Mouse (Mus musculus): ENCODE measurements around the gene Zfp217. TPM values are rescaled to one million over a fixed set of nuclear protein-coding genes. Genes with fewer than 3 reads are reported as not detected.

Gene Zfp217
- polyA plus RNA-seq, 1 experiment from 2014 or later, result 1.7 TPM

DNA sequence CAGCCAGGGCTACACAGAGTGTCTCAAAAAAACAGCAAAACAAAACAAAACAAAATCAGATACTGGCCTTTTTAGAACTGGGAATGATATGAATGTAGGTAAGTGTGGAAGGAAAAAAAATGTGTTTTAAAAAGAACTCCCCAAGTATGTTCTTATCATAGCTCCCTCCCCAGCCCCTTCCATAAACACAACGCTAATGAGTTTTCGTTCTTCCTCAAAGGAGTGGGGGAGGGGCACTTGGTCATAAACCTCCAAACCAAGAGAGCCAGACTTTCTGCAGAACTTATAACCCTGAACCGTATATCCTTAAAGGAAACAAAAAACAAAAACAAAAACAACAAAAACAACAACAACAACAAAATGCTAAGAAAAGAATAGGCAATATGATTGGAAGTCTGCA is 4.0 kb downstream of the Zfp217 start:
- H3K9ac ChIP-seq (ENCODE audit: low read length), result no peak overlapping the region
- ATAC-seq (ENCODE audit: low FRiP score, low TSS enrichment), result no peak
- H3K4me2 ChIP-seq (replicated peaks; ENCODE audit: low read depth), result no peak overlapping the region
- TF ChIP-seq EP300 (optimal IDR thresholded peaks at IDR 0.05) (no peak), CTCF (IDR thresholded peaks at IDR 0.05; ENCODE audit: low read depth) (no peak)
- H3K4me3 ChIP-seq (ENCODE audit: low read depth, low read length), result no peak overlapping the region
- no peak for DNase-seq (ENCODE audit: low spot score)
- no peaks in the 10 kb centered on the region for H3K27me3 ChIP-seq (ENCODE audit: control insufficient read depth, insufficient read depth, low read length)
- H3K36me3 ChIP-seq (ENCODE audit: control insufficient read depth, insufficient read depth, low read length), result no peaks in the 10 kb centered on the region
- WGBS, result 13% methylated on average over 3 of the region's 3 CpGs
- H3K4me1 ChIP-seq (replicated peaks; ENCODE audit: control insufficient read depth, insufficient read depth), result no peaks in the 10 kb centered on the region
- no peak overlapping the region for H3K27ac ChIP-seq (replicated peaks)
- H3K9me3 ChIP-seq (ENCODE audit: control insufficient read depth, low read length), result no peaks in the 10 kb centered on the region

DNA sequence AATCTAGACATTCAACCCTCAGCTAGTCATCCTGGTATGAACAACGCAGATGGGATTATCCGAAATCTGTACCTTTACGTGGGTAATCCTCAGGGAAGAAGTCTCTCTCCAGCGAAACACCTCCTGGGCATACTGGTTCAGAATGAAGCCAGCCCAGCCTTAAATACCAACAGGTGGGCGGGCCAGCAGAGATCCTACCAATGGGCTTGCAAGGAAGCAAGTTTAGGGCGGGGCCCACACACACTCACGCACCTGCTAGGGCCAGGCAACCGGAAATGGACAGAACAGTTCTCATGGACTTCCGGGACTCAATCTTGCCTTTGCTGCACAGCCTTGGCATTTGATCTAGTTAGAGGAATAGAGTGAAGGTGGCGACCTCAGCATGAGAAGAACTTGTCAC is 5.4 kb downstream of the Zfp217 start:
- Histone ChIP-seq H3K36me3 (ENCODE audit: control insufficient read depth, insufficient read depth, low read length) (no peaks in the 10 kb centered on the region), H3K4me2 (replicated peaks; ENCODE audit: low read depth) (no peak overlapping the region), H3K27ac (replicated peaks) (no peak overlapping the region), H3K4me3 (ENCODE audit: low read depth, low read length) (no peak overlapping the region), H3K27me3 (ENCODE audit: control insufficient read depth, insufficient read depth, low read length) (no peaks in the 10 kb centered on the region), H3K9me3 (ENCODE audit: control insufficient read depth, low read length) (no peaks in the 10 kb centered on the region), H3K4me1 (replicated peaks; ENCODE audit: control insufficient read depth, insufficient read depth) (no peaks in the 10 kb centered on the region), H3K9ac (ENCODE audit: low read length) (no peak overlapping the region)
- 92% methylated on average over 10 of the region's 10 CpGs for WGBS
- no peak for TF ChIP-seq EP300 (optimal IDR thresholded peaks at IDR 0.05)
- TF ChIP-seq CTCF (IDR thresholded peaks at IDR 0.05; ENCODE audit: low read depth), result no peak
- DNase-seq (ENCODE audit: low spot score) (peak; percentile 50), ATAC-seq (ENCODE audit: low FRiP score, low TSS enrichment) (peak; percentile 69)

DNA sequence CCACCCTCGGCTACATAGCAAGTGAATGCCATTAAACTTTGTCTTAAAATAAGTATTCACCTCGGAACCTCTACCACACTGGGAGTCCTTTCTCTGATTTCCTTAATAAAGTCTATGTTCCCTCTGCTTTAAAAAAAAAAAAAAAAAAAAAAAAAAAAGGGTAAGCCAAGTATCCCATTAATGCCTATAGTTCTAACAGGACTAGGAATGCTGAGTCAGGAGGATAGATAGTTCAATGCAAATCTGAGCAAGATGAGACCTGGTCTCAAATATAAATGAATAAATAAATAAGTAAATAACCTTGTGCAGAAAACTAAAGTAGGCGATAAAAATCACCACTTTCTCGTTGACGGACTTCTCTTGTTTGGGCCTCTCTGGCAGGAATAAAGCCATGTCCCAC is 6.4 kb downstream of the Zfp217 start:
- no peak for ATAC-seq (ENCODE audit: low FRiP score, low TSS enrichment)
- H3K4me1 ChIP-seq (replicated peaks; ENCODE audit: control insufficient read depth, insufficient read depth), result no peaks in the 10 kb centered on the region
- no peak overlapping the region for H3K4me2 ChIP-seq (replicated peaks; ENCODE audit: low read depth)
- TF ChIP-seq CTCF (IDR thresholded peaks at IDR 0.05; ENCODE audit: low read depth) (no peak), EP300 (optimal IDR thresholded peaks at IDR 0.05) (no peak)
- no peak overlapping the region for H3K27ac ChIP-seq (replicated peaks)
- H3K9ac ChIP-seq (ENCODE audit: low read length), result no peak overlapping the region
- H3K4me3 ChIP-seq (ENCODE audit: low read depth, low read length), result no peak overlapping the region
- H3K27me3 ChIP-seq (ENCODE audit: control insufficient read depth, insufficient read depth, low read length), result no peaks in the 10 kb centered on the region
- H3K9me3 ChIP-seq (ENCODE audit: control insufficient read depth, low read length), result no peaks in the 10 kb centered on the region
- whole genome bisulfite sequencing, result 96% methylated on average over 5 of the region's 5 CpGs
- DNase-seq (ENCODE audit: low spot score), result no peak
- no peaks in the 10 kb centered on the region for H3K36me3 ChIP-seq (ENCODE audit: control insufficient read depth, insufficient read depth, low read length)

DNA sequence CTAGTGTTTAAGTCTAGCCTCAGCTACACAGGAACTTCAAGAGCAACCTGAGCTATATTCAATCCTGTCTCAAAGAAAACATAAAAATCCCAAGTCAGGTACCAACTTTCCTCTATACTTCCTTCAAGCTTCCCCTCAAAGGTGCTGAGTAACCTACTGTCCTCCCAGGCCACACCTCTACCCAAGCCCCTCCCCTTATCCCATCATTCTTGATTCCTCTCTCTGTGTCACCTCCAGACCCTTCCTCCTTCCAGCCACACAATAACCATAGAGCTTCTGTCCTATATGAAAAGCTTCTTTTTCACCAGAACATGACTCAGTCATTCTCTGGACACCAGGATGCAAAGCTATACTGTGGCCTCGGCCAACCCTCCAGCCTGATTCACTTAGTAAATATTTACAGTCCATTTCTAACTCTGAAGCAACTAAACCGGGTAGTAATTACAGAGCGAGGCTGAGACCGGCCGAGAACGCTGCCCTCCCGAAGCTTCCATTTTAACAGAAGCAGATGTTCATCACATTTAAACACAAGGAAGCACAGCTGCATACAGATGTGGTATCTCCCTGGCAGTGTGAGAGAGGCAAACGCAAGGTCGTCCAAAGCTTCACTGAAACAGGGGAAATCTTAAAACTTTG is 8.4 kb downstream of the Zfp217 start:
- H3K9ac ChIP-seq (ENCODE audit: low read length), result no peak overlapping the region
- TF ChIP-seq EP300 (optimal IDR thresholded peaks at IDR 0.05) (no peak), CTCF (IDR thresholded peaks at IDR 0.05; ENCODE audit: low read depth) (no peak)
- H3K4me3 ChIP-seq (ENCODE audit: low read depth, low read length), result no peak overlapping the region
- no peaks in the 10 kb centered on the region for H3K36me3 ChIP-seq (ENCODE audit: control insufficient read depth, insufficient read depth, low read length)
- H3K27me3 ChIP-seq (ENCODE audit: control insufficient read depth, insufficient read depth, low read length), result no peaks in the 10 kb centered on the region
- peak; percentile 69 for DNase-seq (ENCODE audit: low spot score)
- peak; percentile 87 for ATAC-seq (ENCODE audit: low FRiP score, low TSS enrichment)
- 15% methylated on average over 9 of the region's 9 CpGs for WGBS
- H3K4me2 ChIP-seq (replicated peaks; ENCODE audit: low read depth), result no peak overlapping the region
- no peaks in the 10 kb centered on the region for H3K9me3 ChIP-seq (ENCODE audit: control insufficient read depth, low read length)
- peak overlapping the region; percentile 69 for H3K27ac ChIP-seq (replicated peaks)
- no peaks in the 10 kb centered on the region for H3K4me1 ChIP-seq (replicated peaks; ENCODE audit: control insufficient read depth, insufficient read depth)

DNA sequence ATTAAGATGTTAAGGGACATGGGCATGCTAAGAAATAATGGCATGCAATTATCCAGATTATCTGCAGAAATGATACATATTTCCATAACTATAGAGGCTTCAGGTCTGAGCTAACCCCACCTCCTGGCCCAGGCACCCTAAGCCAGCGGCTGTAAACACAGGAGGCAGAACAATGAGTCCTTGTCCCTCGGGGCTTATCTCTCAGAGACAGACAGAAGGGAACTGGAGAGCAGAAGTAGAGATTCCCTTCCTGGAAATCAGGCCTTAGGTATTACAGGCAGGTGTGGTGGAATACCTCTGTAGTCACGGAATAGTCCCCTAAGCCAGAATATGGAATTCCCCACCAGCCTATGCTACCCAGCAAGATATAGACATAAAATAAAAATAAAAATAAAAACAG is 11.0 kb downstream of the Zfp217 start:
- no peaks in the 10 kb centered on the region for H3K4me1 ChIP-seq (replicated peaks; ENCODE audit: control insufficient read depth, insufficient read depth)
- no peak overlapping the region for H3K4me2 ChIP-seq (replicated peaks; ENCODE audit: low read depth)
- H3K9ac ChIP-seq (ENCODE audit: low read length), result no peak overlapping the region
- no peaks in the 10 kb centered on the region for H3K9me3 ChIP-seq (ENCODE audit: control insufficient read depth, low read length)
- H3K27me3 ChIP-seq (ENCODE audit: control insufficient read depth, insufficient read depth, low read length), result no peaks in the 10 kb centered on the region
- no peak overlapping the region for H3K27ac ChIP-seq (replicated peaks)
- DNase-seq (ENCODE audit: low spot score) (no peak), ATAC-seq (ENCODE audit: low FRiP score, low TSS enrichment) (no peak)
- no peak for TF ChIP-seq EP300 (optimal IDR thresholded peaks at IDR 0.05)
- TF ChIP-seq CTCF (IDR thresholded peaks at IDR 0.05; ENCODE audit: low read depth), result no peak
- 59% methylated on average over 3 of the region's 3 CpGs for WGBS
- no peak overlapping the region for H3K4me3 ChIP-seq (ENCODE audit: low read depth, low read length)
- no peaks in the 10 kb centered on the region for H3K36me3 ChIP-seq (ENCODE audit: control insufficient read depth, insufficient read depth, low read length)

DNA sequence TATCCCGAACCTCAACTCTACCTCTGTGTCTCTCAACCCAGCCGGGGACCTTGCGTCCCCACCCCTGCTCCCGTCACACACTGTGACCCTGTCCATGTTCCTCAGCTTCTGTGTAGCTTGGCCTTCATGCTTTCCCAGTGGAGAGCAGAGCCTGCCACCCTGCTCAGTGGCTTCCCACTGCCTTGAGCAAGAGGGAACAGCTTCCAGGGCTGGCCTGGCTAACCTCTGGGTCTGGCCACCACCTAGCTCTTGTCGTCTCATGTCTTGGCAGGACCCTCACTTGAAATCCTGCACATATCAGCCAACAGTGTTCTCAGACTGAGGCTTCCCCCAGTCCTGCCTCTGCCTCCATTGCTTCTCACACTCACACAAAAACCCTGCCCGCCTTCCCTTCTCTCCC is 12.1 kb downstream of the Zfp217 start:
- no peak overlapping the region for H3K9ac ChIP-seq (ENCODE audit: low read length)
- H3K36me3 ChIP-seq (ENCODE audit: control insufficient read depth, insufficient read depth, low read length), result no peaks in the 10 kb centered on the region
- no peaks in the 10 kb centered on the region for H3K27me3 ChIP-seq (ENCODE audit: control insufficient read depth, insufficient read depth, low read length)
- no peaks in the 10 kb centered on the region for H3K9me3 ChIP-seq (ENCODE audit: control insufficient read depth, low read length)
- whole genome bisulfite sequencing, result 86% methylated on average over 6 of the region's 6 CpGs
- no peaks in the 10 kb centered on the region for H3K4me1 ChIP-seq (replicated peaks; ENCODE audit: control insufficient read depth, insufficient read depth)
- ATAC-seq (ENCODE audit: low FRiP score, low TSS enrichment) (no peak), DNase-seq (ENCODE audit: low spot score) (no peak)
- no peak overlapping the region for H3K4me3 ChIP-seq (ENCODE audit: low read depth, low read length)
- TF ChIP-seq EP300 (optimal IDR thresholded peaks at IDR 0.05), result no peak
- TF ChIP-seq CTCF (IDR thresholded peaks at IDR 0.05; ENCODE audit: low read depth), result no peak
- no peak overlapping the region for H3K4me2 ChIP-seq (replicated peaks; ENCODE audit: low read depth)
- H3K27ac ChIP-seq (replicated peaks), result no peak overlapping the region
